Mouse (Mus musculus) midbrain, embryonic 10.5 days (tissue): ENCODE results near the gene Olfr807. TPM values are rescaled to one million over a fixed set of nuclear protein-coding genes. Genes with fewer than 3 reads are reported as not detected.

Experiments
- DNase-seq: peaks from one replicate; pipeline ENCODE4 v3.0.0-alpha.2; 2017; ENCODE audit warnings: low spot score
- H3K27ac ChIP-seq: fragments of 300-500 bp; sonication (generic); replicated peaks from 2 replicates; pipeline ENCODE4 v1.5.1; 2016; ENCODE audit warnings: mild to moderate bottlenecking
- H3K27me3 ChIP-seq: fragments of 300-500 bp; sonication (generic); 2 replicates; pipeline ENCODE4 v1.6.1; 2016; ENCODE audit warnings: low read depth, mild to moderate bottlenecking; ENCODE audit not compliant: poor library complexity, severe bottlenecking
- H3K36me3 ChIP-seq: fragments of 300-500 bp; sonication (generic); 2 replicates; pipeline ENCODE4 v1.6.1; 2016; ENCODE audit warnings: mild to moderate bottlenecking, moderate library complexity
- H3K4me1 ChIP-seq: fragments of 300-500 bp; sonication (generic); 2 replicates; pipeline ENCODE4 v1.6.1; 2016
- H3K4me3 ChIP-seq: fragments of 300-500 bp; sonication (generic); 2 replicates; pipeline ENCODE4 v1.5.1; 2016; ENCODE audit warnings: mild to moderate bottlenecking, moderate library complexity
- H3K9me3 ChIP-seq: fragments of 300-500 bp; sonication (generic); replicated peaks from 2 replicates; pipeline ENCODE4 v1.6.1; 2016; ENCODE audit warnings: mild to moderate bottlenecking
- WGBS: fragments of 180-500 bp; shearing (Covaris S2); methylation state at CpG from one replicate; pipeline ENCODE4 v1.1.7; 2016; 5-methylcytosine and 5-hydroxymethylcytosine counted together
- microRNA-seq: library from miRNA; unstranded; fragments of <30 nt; microRNA quantifications from one replicate; pipeline ENCODE4, GENCODE M21; 2017
- polyA plus RNA-seq: library from polyadenylated mRNA; unstranded; fragments of >200 nt; fragmentation: Nextera tagmentation; extraction: Ambion mirVana; gene quantifications from 2 replicates; pipeline ENCODE4 v1.2.1, GENCODE M21; 2016

The Olfr807 gene
- polyA plus RNA-seq = not detected in 2 replicates

DNA sequence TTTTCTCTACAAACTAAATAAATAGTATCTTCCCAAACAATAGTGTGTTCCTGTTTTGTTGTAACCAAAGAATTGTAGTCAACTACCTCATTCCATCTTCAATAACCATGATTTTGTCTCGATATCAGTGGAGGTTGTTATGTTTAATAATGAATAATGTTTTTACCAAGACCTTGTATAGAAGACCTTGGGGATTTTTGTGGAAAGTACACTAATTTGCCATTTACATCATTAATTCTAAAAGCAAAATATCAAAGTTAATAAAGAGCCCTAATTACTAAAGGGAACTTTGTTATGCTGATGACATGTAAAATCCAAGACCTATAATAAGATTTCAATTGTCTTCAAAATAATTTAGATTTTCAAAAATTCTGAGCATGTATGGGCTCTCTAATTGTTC is at the start of gene Olfr807:
Olfr807 (minus strand) TSS at position 101 of the 400 bp plus-strand sequence.
- no peaks in the 10 kb centered on the region for H3K9me3 ChIP-seq
- H3K4me1 ChIP-seq = no peaks in the 10 kb centered on the region
- no peaks in the 10 kb centered on the region for H3K36me3 ChIP-seq
- no peak for DNase-seq
- H3K27ac ChIP-seq = no peak within 1 kb of the TSS
- no peaks in the 10 kb centered on the region for H3K27me3 ChIP-seq
- H3K4me3 ChIP-seq = no peak within 1 kb of the TSS
- WGBS = 85% methylated on average over 1 of the region's 1 CpGs

GRCm38 (mm10) chr10:129804296-129804695 is 46.7 kb upstream of the Olfr807 start, which contains the start of gene Olfr811:
Gene Olfr811 (minus strand): TSS chr10:129804396.
- no peaks in the 10 kb centered on the region for H3K36me3 ChIP-seq
- H3K9me3 ChIP-seq = no peaks in the 10 kb centered on the region
- no peak for DNase-seq
- H3K4me1 ChIP-seq = no peaks in the 10 kb centered on the region
- no peak within 1 kb of the TSS for H3K4me3 ChIP-seq
- H3K27ac ChIP-seq = no peak within 1 kb of the TSS
- 87% methylated on average over 4 of the region's 4 CpGs for WGBS
- H3K27me3 ChIP-seq = no peaks in the 10 kb centered on the region

DNA sequence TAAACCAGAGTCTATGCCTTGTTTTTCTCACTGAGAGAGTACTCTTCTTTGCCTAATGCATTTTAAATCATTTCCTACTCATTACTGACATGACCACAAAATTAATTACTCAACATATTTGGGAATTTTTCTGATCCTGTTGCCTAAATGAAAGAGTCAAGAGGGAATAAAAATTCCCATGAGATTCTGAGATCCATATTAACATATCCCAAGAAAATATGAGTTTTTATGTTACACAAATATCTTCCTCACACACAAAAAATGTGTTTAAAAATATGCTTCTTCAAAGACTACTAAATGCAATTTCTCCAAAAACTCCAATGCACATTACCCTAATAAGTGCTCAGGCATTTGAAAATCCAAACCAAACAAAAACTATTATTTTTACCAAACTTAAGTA is 37.2 kb upstream of the Olfr807 start, which contains the start of gene Olfr810:
Olfr810 (minus strand) TSS at position 101 of the 400 bp plus-strand sequence.
- Histone ChIP-seq H3K4me1 (no peaks in the 10 kb centered on the region), H3K27ac (no peak within 1 kb of the TSS), H3K4me3 (no peak within 1 kb of the TSS), H3K36me3 (no peaks in the 10 kb centered on the region), H3K9me3 (no peaks in the 10 kb centered on the region), H3K27me3 (no peaks in the 10 kb centered on the region)
- no peak for DNase-seq

DNA sequence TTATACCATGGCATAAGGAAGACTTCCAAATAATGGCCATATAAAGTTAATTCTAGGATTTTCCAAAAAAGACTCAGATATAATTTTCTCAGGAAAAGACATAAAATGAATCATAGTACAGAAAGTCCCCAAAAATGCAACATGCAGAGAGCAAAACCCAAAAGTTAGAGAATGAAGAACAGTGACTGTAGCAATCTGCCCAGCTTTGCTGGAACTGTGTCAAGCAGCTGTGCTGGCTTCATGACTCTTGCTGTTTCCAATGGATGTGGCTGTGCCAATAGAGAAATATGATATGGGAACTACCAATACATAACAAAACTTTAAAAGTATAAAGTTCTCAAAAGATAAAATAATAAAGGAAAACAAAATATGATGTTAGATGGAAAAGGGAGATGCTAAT is 20.5 kb upstream of the Olfr807 start:
- Histone ChIP-seq H3K27me3 (no peaks in the 10 kb centered on the region), H3K9me3 (no peaks in the 10 kb centered on the region), H3K4me1 (no peaks in the 10 kb centered on the region), H3K36me3 (no peaks in the 10 kb centered on the region), H3K4me3 (no peak overlapping the region), H3K27ac (no peak overlapping the region)
- no peak for DNase-seq

- H3K27me3 ChIP-seq = no peaks in the 10 kb centered on the region
- no peak within 1 kb of the TSS for H3K27ac ChIP-seq
- no peak within 1 kb of the TSS for H3K4me3 ChIP-seq
- H3K36me3 ChIP-seq = no peaks in the 10 kb centered on the region
- DNase-seq = no peak
- no peaks in the 10 kb centered on the region for H3K4me1 ChIP-seq
- H3K9me3 ChIP-seq = no peaks in the 10 kb centered on the region
These were observed 16.7 kb upstream of the Olfr807 start, which contains the start of gene Olfr809 for GRCm38 (mm10) chr10:129774338-129774737. Gene Olfr809 (plus strand): TSS chr10:129774638.

DNA sequence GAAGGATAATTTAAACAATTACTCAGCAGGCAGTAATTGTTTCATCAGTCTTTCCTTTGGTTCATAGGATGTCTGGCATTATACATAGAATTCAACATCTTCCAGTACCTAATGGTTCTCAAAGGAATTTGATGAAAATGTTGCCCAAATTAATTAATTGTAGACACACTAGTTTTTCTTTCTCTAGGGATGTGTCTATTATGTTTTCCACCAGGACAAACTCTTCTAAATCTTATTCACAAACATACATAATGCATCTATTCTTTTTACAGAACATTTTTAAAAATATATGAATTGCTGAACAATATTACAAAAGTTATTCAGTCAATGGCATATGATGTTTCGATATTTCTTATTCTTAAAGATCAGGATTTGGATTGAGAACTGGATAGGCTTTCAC is 7.6 kb upstream of the Olfr807 start, which contains the start of gene Olfr808:
Olfr808 (plus strand) TSS at position 301 of the 400 bp plus-strand sequence.
- Histone ChIP-seq H3K36me3 (no peaks in the 10 kb centered on the region), H3K4me1 (no peaks in the 10 kb centered on the region), H3K27ac (no peak within 1 kb of the TSS), H3K4me3 (no peak within 1 kb of the TSS), H3K27me3 (no peaks in the 10 kb centered on the region), H3K9me3 (no peaks in the 10 kb centered on the region)
- WGBS = 93% methylated on average over 1 of the region's 1 CpGs
- no peak for DNase-seq

DNA sequence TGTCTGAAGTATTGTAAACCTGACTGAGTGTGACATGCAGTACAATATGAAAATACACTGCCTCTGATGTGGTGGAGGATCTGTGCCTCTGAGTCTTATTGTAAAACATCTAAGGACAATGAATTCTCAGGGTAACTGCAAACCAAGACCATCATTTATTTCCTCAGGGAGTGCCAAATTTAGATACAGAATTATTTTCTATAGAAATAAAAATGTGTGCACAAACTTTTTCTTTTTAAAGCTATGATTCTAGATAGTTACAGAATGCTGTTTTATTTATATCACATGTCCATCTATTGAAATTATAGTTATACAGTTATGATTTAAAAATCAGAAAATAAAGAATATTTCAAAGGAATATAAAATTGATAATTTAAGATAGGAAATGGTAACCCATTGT is 15.8 kb downstream of the Olfr807 start, which contains the start of gene Olfr806:
Olfr806 (minus strand) TSS at position 101 of the 400 bp plus-strand sequence.
- no peak within 1 kb of the TSS for H3K4me3 ChIP-seq
- no peaks in the 10 kb centered on the region for H3K27me3 ChIP-seq
- no peaks in the 10 kb centered on the region for H3K4me1 ChIP-seq
- no peak for DNase-seq
- no peak within 1 kb of the TSS for H3K27ac ChIP-seq
- no peaks in the 10 kb centered on the region for H3K36me3 ChIP-seq
- H3K9me3 ChIP-seq = no peaks in the 10 kb centered on the region

DNA sequence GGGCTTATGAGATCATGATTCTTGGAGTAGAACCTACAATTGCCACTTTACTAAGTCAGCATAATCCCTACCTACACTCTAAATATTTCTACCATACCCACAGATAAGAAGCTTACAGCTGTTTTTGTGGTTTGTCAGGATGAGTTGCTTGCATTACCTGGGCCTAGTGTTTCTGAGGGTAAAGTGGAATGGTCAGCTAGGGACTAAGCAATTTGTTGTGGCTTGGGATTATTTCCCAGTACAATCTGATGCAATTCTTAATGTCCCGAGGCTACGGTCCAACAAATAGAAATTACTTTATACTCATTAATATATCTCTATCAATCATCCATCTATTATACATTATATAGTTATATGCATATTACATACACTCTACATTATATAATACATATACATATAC is 28.3 kb downstream of the Olfr807 start, which contains the start of gene Olfr805:
Olfr805 (minus strand) TSS at position 101 of the 400 bp plus-strand sequence.
- 94% methylated on average over 2 of the region's 2 CpGs for WGBS
- no peak for DNase-seq
- Histone ChIP-seq H3K27ac (no peak within 1 kb of the TSS), H3K9me3 (no peaks in the 10 kb centered on the region), H3K4me3 (no peak within 1 kb of the TSS), H3K36me3 (no peaks in the 10 kb centered on the region), H3K27me3 (no peaks in the 10 kb centered on the region), H3K4me1 (no peaks in the 10 kb centered on the region)

Small RNAs within 50 kb of the gene (microRNA-seq; reads per million reads assigned to microRNA genes)
- gene Gm24485 = not detected

Other genes starting within 250 kb of the Olfr807 start
- gene Olfr791, start 236.0 kb downstream of the Olfr807 start, polyA plus RNA-seq = not detected in 2 replicates
- gene Olfr792, start 218.6 kb downstream of the Olfr807 start, polyA plus RNA-seq = not detected in 2 replicates
- gene Olfr794, start 190.1 kb downstream of the Olfr807 start, polyA plus RNA-seq = not detected in 2 replicates
- not detected in 2 replicates for gene Olfr796, start 145.2 kb downstream of the Olfr807 start, polyA plus RNA-seq
- not detected in 2 replicates for gene Olfr798, start 129.9 kb downstream of the Olfr807 start, polyA plus RNA-seq
- gene Olfr799, start 120.3 kb downstream of the Olfr807 start, polyA plus RNA-seq = not detected in 2 replicates
- gene Olfr800, start 100.1 kb downstream of the Olfr807 start, polyA plus RNA-seq = not detected in 2 replicates
- not detected in 2 replicates for gene Olfr801, start 83.9 kb downstream of the Olfr807 start, polyA plus RNA-seq
- gene Olfr802, start 69.6 kb downstream of the Olfr807 start, polyA plus RNA-seq = not detected in 2 replicates
- not detected in 2 replicates for gene Olfr803, start 63.5 kb downstream of the Olfr807 start, polyA plus RNA-seq
- not detected in 2 replicates for gene Olfr804, start 54.6 kb downstream of the Olfr807 start, polyA plus RNA-seq
- not detected in 2 replicates for gene Olfr805, start 28.4 kb downstream of the Olfr807 start, polyA plus RNA-seq
- gene Olfr806, start 15.9 kb downstream of the Olfr807 start, polyA plus RNA-seq = not detected in 2 replicates
- gene Olfr808, start 7.7 kb upstream of the Olfr807 start, polyA plus RNA-seq = not detected in 2 replicates
- gene Olfr809, start 16.8 kb upstream of the Olfr807 start, polyA plus RNA-seq = not detected in 2 replicates
- not detected in 2 replicates for gene Olfr810, start 37.1 kb upstream of the Olfr807 start, polyA plus RNA-seq
- not detected in 2 replicates for gene Olfr811, start 46.6 kb upstream of the Olfr807 start, polyA plus RNA-seq
- not detected in 2 replicates for gene Olfr812, start 88.3 kb upstream of the Olfr807 start, polyA plus RNA-seq
- gene Olfr813, start 97.6 kb upstream of the Olfr807 start, polyA plus RNA-seq = not detected in 2 replicates
- gene Olfr814, start 122.1 kb upstream of the Olfr807 start, polyA plus RNA-seq = not detected in 2 replicates
- not detected in 2 replicates for gene Olfr815, start 148.1 kb upstream of the Olfr807 start, polyA plus RNA-seq
- gene Olfr816, start 157.8 kb upstream of the Olfr807 start, polyA plus RNA-seq = not detected in 2 replicates
- gene Olfr818, start 191.3 kb upstream of the Olfr807 start, polyA plus RNA-seq = not detected in 2 replicates
- not detected in 2 replicates for gene Olfr819, start 209.5 kb upstream of the Olfr807 start, polyA plus RNA-seq
- gene Olfr247, start 218.3 kb upstream of the Olfr807 start, polyA plus RNA-seq = not detected in 2 replicates
- gene Gm10310, start 227.3 kb upstream of the Olfr807 start, polyA plus RNA-seq = not detected in 2 replicates